Mouse (Mus musculus): ENCODE results near the gene Cryba2.

GRCm38 (mm10) chr1:74898656-74899431, 5.9 kb upstream of the Cryba2 start:
- TF ChIP-seq NRF1 (IDR thresholded peaks at IDR 0.05; ENCODE audit: low read depth, low read length) (no peak), POLR2A (IDR thresholded peaks at IDR 0.05; ENCODE audit: low read depth, low read length) (no peak), MAFK (IDR thresholded peaks at IDR 0.05; ENCODE audit: insufficient replicate concordance, low read length) (no peak), NELFE (IDR thresholded peaks at IDR 0.05; ENCODE audit: low read depth, low read length) (no peak), ZC3H11A (IDR thresholded peaks at IDR 0.05; ENCODE audit: low read depth, low read length) (no peak), EP300 (IDR thresholded peaks at IDR 0.05; ENCODE audit: low read length) (no peak), CTCF (conservative IDR thresholded peaks at IDR 0.05 in 1 of 2, IDR thresholded peaks at IDR 0.05 in 1 of 2; ENCODE audit: low read depth in 2 of 2, low read length in 2 of 2) (no peak), MAZ (IDR thresholded peaks at IDR 0.05; ENCODE audit: low read depth, low read length) (no peak), HCFC1 (IDR thresholded peaks at IDR 0.05; ENCODE audit: low read depth, low read length) (no peak), JUN (IDR thresholded peaks at IDR 0.05; ENCODE audit: insufficient read depth, low read depth, low read length) (no peak), MAX (IDR thresholded peaks at IDR 0.05; ENCODE audit: low read length) (no peak), GABPA (IDR thresholded peaks at IDR 0.05; ENCODE audit: insufficient replicate concordance, low read depth, low read length) (no peak), IRF4 (IDR thresholded peaks at IDR 0.05; ENCODE audit: low read depth, low read length) (no peak)
